Mouse (Mus musculus) granulocyte monocyte progenitor cell, adult 5-6 weeks (primary cell): ENCODE measurements around the gene Scgb1b11. TPM values are rescaled to one million over a fixed set of nuclear protein-coding genes. Genes with fewer than 3 reads are reported as not detected.
"Not testable (repeated sequence)": the region's sequence is repeated elsewhere in the genome, so short reads cannot be mapped to it uniquely, and the experiment has no call there.

Experiments used
- ATAC-seq: replicated peaks from 2 replicates; pipeline ENCODE4 v1.8.0; 2016; ENCODE audit warnings: mild to moderate bottlenecking, moderate TSS enrichment, inconsistent platforms; ENCODE audit not compliant: poor library complexity, severe bottlenecking
- total RNA-seq, 2 experiments: library from RNA; stranded (forward) in 1 of 2; stranded (reverse) in 1 of 2; fragments of 200-712, 200-1000 nt in 1 of 2; fragments of >200 nt in 1 of 2; fragmentation: Nextera tagmentation in 1 of 2; gene quantifications; 2 replicates each; pipeline ENCODE4 v1.2.3; 2014 to 2017

Scgb1b11 gene
- not detected in 2 replicates for total RNA-seq (2014; fragmentation: Nextera tagmentation)
- not detected in 2 replicates for total RNA-seq (2017)

GRCm38 (mm10) chr7:32222540-32222939 is at the start of gene Scgb1b11:
Gene Scgb1b11 (plus strand): TSS chr7:32222840.
- ATAC-seq, result not testable (repeated sequence)

- ATAC-seq, result not testable (repeated sequence)
These were observed 11.6 kb upstream of the Scgb1b11 start, which contains the start of gene Scgb2b11 for GRCm38 (mm10) chr7:32211045-32211444. Gene Scgb2b11 (minus strand): TSS chr7:32211145.

Other genes with a start within 250 kb of the Scgb1b11 start
- not detected in 2 replicates for gene Scgb1b10, start 122.0 kb upstream of the Scgb1b11 start, total RNA-seq (2014; fragmentation: Nextera tagmentation)
- not detected in 2 replicates for gene Scgb1b10, start 122.0 kb upstream of the Scgb1b11 start, total RNA-seq (2017)
- not detected in 2 replicates for gene Scgb2b11, start 11.7 kb upstream of the Scgb1b11 start, total RNA-seq (2014; fragmentation: Nextera tagmentation)
- gene Scgb2b11, start 11.7 kb upstream of the Scgb1b11 start, total RNA-seq (2017), result not detected in 2 replicates
- gene Scgb2b12, start 104.4 kb downstream of the Scgb1b11 start, total RNA-seq (2014; fragmentation: Nextera tagmentation), result not detected in 2 replicates
- not detected in 2 replicates for gene Scgb2b12, start 104.4 kb downstream of the Scgb1b11 start, total RNA-seq (2017)
- gene Scgb1b12, start 111.3 kb downstream of the Scgb1b11 start, total RNA-seq (2014; fragmentation: Nextera tagmentation), result not detected in 2 replicates
- not detected in 2 replicates for gene Scgb1b12, start 111.3 kb downstream of the Scgb1b11 start, total RNA-seq (2017)
- gene Scgb1b29, start 218.7 kb downstream of the Scgb1b11 start, total RNA-seq (2014; fragmentation: Nextera tagmentation), result not detected in 2 replicates
- gene Scgb1b29, start 218.7 kb downstream of the Scgb1b11 start, total RNA-seq (2017), result not detected in 2 replicates